Mouse (Mus musculus) hindbrain, embryonic 10.5 days (tissue): ENCODE measurements around the gene Tpd52l2. TPM values are rescaled to one million over a fixed set of nuclear protein-coding genes. Genes with fewer than 3 reads are reported as not detected.
A peak's percentile ranks its signal among the peaks of the same experiment; 100 is the strongest.
"Not testable (repeated sequence)": the region's sequence is repeated elsewhere in the genome, so short reads cannot be mapped to it uniquely, and the experiment has no call there.

Experiments used
- DNase-seq: peaks from one replicate; pipeline ENCODE4 v3.0.0-alpha.2; 2017; ENCODE audit warnings: low spot score
- H3K27ac ChIP-seq: fragments of 300-500 bp; sonication (generic); 2 replicates; pipeline ENCODE4 v1.5.1; 2016; ENCODE audit warnings: mild to moderate bottlenecking, moderate library complexity
- H3K27me3 ChIP-seq: fragments of 300-500 bp; sonication (generic); 2 replicates; pipeline ENCODE4 v1.6.1; 2016; ENCODE audit warnings: mild to moderate bottlenecking; ENCODE audit not compliant: poor library complexity, insufficient read depth, severe bottlenecking
- H3K36me3 ChIP-seq: fragments of 300-500 bp; sonication (generic); 2 replicates; pipeline ENCODE4 v1.6.1; 2016; ENCODE audit warnings: mild to moderate bottlenecking, moderate library complexity
- H3K4me1 ChIP-seq: fragments of 300-500 bp; sonication (generic); replicated peaks from 2 replicates; pipeline ENCODE4 v1.6.1; 2016; ENCODE audit warnings: mild to moderate bottlenecking
- H3K4me3 ChIP-seq: fragments of 300-500 bp; sonication (generic); 2 replicates; pipeline ENCODE4 v1.5.1; 2016; ENCODE audit warnings: mild to moderate bottlenecking, moderate library complexity
- H3K9me3 ChIP-seq: fragments of 300-500 bp; sonication (generic); 2 replicates; pipeline ENCODE4 v1.6.1; 2016; ENCODE audit warnings: mild to moderate bottlenecking, moderate library complexity
- WGBS: fragments of 180-500 bp; shearing (Covaris S2); methylation state at CpG from one replicate; pipeline ENCODE4 v1.1.7; 2016; 5-methylcytosine and 5-hydroxymethylcytosine counted together
- polyA plus RNA-seq: library from polyadenylated mRNA; unstranded; fragments of >200 nt; fragmentation: Nextera tagmentation; extraction: Ambion mirVana; gene quantifications from 2 replicates; pipeline ENCODE4 v1.2.1, GENCODE M21; 2016

The Tpd52l2 gene
- polyA plus RNA-seq, 1 experiment from 2014 or later: 161 TPM

DNA sequence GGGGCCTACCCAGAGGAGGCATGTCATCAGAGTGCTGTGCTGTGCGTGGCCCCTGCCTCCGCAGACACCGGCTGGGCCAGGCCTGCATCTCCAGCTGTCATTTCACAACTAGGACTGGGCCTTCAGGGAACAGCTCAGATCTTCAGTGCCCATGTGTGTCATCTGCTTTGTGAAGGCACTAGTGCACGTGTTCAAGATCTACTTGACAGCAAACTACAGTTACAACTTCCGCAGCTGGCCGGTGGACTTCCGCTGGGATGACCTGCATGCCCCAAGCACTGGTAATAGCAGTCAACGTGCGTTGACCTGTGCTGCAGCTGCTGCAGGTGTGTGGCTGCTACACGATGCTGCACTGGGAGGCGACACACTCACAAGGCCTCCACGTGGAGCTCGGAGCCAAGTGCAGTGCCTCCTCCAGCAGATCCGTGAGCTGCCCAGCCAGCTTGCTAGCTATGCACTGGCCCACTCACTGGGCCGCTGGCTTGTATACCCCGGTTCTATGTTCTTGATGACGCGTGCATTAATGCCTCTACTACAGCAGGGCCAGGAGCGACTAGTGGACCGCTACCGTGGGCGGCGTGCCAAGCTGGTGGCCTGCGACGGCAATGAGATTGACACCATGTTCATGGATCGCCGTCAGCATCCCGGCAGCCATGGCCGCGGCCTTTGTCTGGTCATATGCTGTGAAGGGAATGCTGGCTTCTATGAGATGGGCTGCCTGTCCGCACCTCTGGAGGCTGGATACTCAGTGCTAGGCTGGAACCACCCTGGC, 3.6 kb upstream of the Tpd52l2 start, which contains the start of gene Abhd16b:
TSS of gene Abhd16b (plus strand) at position 51 of the 772 bp plus-strand sequence.
- no peak for DNase-seq
- 85% methylated on average over 31 of the region's 31 CpGs for WGBS
- H3K27me3 ChIP-seq: no peaks in the 10 kb centered on the region
- peaks cover 17% of the 10 kb centered on the region for H3K4me1 ChIP-seq
- no peak within 1 kb of the TSS for H3K27ac ChIP-seq
- no peak within 1 kb of the TSS for H3K4me3 ChIP-seq
- no peaks in the 10 kb centered on the region for H3K9me3 ChIP-seq
- H3K36me3 ChIP-seq: no peaks in the 10 kb centered on the region

DNA sequence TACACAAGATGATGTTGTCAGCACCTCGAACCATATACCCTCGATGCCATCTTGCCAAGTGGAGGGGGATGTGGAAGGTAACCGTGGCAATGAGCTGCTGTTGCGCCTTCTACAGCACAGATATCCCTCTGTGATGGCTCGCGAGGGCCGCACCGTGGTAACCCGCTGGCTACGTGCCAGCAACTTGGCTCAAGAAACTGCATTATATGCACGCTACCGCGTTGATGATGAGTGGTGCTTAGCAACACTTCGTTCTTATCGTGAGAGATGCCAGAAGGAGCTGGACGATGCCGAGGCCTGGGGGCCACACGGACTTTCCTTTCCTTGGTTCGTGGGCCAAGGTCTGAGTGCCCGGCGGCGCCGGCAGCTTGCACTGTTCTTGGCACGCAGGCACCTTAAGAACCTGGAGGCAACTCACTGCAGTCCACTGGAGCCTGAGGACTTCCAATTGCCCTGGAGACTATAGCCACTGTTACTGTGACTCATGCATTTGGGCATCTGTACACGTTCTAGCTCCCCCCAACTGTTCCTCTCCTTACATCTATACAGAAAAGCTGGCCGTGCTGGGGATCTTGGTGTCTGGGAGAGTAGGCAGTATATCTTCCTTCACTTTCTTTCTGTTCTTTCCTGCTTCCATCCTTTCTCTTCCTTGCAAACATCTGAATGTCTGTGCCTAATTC, 2.5 kb upstream of the Tpd52l2 start:
- H3K36me3 ChIP-seq: peaks cover 4% of the 10 kb centered on the region
- H3K4me3 ChIP-seq: no peak overlapping the region
- H3K27me3 ChIP-seq: no peaks in the 10 kb centered on the region
- peaks cover 19% of the 10 kb centered on the region for H3K4me1 ChIP-seq
- no peak for DNase-seq
- H3K9me3 ChIP-seq: no peaks in the 10 kb centered on the region
- 85% methylated on average over 26 of the region's 26 CpGs for WGBS
- no peak overlapping the region for H3K27ac ChIP-seq

- H3K9me3 ChIP-seq, H3K4me3 ChIP-seq, DNase-seq, H3K27ac ChIP-seq, H3K27me3 ChIP-seq: not testable (repeated sequence)
- Histone ChIP-seq H3K36me3 (peaks cover 18% of the 10 kb centered on the region), H3K4me1 (peaks cover 19% of the 10 kb centered on the region)
- WGBS: 64% methylated on average over 8 of the region's 8 CpGs
Measured at GRCm38 (mm10) chr2:181495845-181496244, 1.1 kb upstream of the Tpd52l2 start.

DNA sequence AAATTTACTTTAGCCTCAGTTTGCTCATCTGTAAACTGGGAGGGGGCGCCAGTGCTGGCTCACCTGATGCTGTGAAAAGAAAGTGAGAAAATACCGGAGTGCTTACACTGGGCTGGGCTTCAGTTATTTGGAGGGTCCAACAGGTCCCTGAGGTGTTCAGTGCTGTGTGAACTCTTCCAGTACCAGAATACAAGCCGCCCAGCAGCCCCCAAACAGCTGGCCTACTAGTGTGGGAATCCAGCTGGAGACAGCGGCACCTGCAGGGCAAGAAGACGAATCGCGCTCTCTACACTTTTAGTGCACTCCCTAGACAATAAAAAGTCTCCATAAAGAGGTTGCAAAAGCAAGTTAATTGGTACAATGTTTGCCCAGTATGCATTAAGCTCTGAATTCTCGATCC, 661 bp upstream of the Tpd52l2 start:
- peak overlapping the region; percentile 93 for H3K27ac ChIP-seq
- DNase-seq: peak; percentile 57
- peaks cover 19% of the 10 kb centered on the region for H3K4me1 ChIP-seq
- H3K27me3 ChIP-seq: no peaks in the 10 kb centered on the region
- WGBS: 17% methylated on average over 8 of the region's 8 CpGs
- H3K4me3 ChIP-seq: peak overlapping the region; percentile 96
- H3K36me3 ChIP-seq: peaks cover 22% of the 10 kb centered on the region
- no peaks in the 10 kb centered on the region for H3K9me3 ChIP-seq

DNA sequence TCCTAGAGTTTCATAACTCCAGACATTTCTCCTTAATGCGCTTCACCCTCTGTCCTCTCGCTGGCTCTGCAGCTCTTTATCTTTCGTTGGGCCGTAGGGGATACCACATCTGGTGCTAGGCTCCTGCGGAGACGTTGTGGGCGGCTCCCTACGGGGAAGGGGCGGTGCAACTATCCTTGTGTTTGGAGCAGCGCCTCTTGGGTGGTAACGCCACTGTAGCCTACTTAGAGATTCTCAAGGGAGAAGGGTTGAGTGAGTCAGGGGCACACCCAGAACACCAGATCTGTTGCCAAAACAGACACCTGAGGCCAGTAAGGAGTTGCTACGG, 570 bp downstream of the Tpd52l2 start:
- Histone ChIP-seq H3K9me3 (no peaks in the 10 kb centered on the region), H3K36me3 (peaks cover 35% of the 10 kb centered on the region), H3K4me3 (peak overlapping the region; percentile 96), H3K27ac (peak overlapping the region; percentile 93), H3K4me1 (peaks cover 19% of the 10 kb centered on the region), H3K27me3 (no peaks in the 10 kb centered on the region)
- under 1% methylated on average over 12 of the region's 12 CpGs for WGBS
- DNase-seq: no peak

DNA sequence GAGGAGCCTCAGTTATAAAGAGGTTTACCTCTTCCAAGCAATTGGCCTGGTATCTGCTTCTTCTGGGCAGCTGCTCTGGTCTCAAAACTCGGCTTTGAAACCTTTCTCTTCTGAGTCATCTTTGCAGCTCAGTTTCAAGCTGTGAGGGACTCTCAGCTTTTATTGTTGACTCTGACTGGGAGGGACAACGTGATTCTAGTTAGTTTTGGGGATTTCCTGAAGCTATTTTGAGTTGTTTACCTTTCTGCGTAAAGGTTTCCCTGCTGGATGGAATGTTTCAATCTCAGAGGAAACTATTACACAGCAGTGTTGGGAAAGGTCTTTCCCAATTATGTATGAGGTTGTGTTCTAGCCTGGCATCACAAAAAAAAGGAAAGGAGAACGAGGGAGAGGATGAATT, 1.7 kb downstream of the Tpd52l2 start:
- Histone ChIP-seq H3K4me3 (peak overlapping the region; percentile 96; the same call in 1 of the 2 replicates), H3K27ac (no peak overlapping the region), H3K27me3 (no peaks in the 10 kb centered on the region), H3K9me3 (no peaks in the 10 kb centered on the region), H3K36me3 (peaks cover 46% of the 10 kb centered on the region), H3K4me1 (peaks cover 19% of the 10 kb centered on the region)
- no peak for DNase-seq
- 81% methylated on average over 4 of the region's 4 CpGs for whole genome bisulfite sequencing

GRCm38 (mm10) chr2:181509191-181509590, 12.2 kb downstream of the Tpd52l2 start:
- WGBS: 95% methylated on average over 2 of the region's 2 CpGs
- H3K36me3 ChIP-seq: peaks cover 100% of the 10 kb centered on the region
- H3K27ac ChIP-seq: no peak overlapping the region
- H3K27me3 ChIP-seq: no peaks in the 10 kb centered on the region
- H3K4me1 ChIP-seq: no peaks in the 10 kb centered on the region
- no peaks in the 10 kb centered on the region for H3K9me3 ChIP-seq
- H3K4me3 ChIP-seq: no peak overlapping the region
- no peak for DNase-seq

DNA sequence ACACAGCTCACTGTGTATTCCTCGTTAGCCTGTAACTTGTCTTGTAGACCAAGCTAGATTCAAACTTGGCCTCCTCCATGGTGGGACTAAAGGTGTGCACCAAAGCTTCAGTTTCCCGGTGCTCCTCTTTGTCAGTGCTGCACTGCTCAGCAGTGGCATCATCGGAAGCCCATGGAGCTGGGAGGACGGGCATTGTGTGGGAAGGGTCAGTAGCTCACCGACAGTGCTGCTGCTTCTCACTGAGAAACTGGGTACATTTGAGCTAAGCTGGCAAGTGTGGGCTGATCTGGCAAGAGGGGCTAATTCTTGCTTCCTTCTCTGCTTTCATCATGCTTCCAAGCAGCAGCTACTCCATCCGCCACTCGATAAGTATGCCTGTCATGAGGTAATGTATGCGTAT, 14.3 kb downstream of the Tpd52l2 start:
- no peaks in the 10 kb centered on the region for H3K27me3 ChIP-seq
- H3K36me3 ChIP-seq: peaks cover 100% of the 10 kb centered on the region
- H3K4me1 ChIP-seq: no peaks in the 10 kb centered on the region
- DNase-seq: no peak
- no peak overlapping the region for H3K4me3 ChIP-seq
- WGBS: 95% methylated on average over 8 of the region's 8 CpGs
- H3K27ac ChIP-seq: no peak overlapping the region
- no peaks in the 10 kb centered on the region for H3K9me3 ChIP-seq

DNA sequence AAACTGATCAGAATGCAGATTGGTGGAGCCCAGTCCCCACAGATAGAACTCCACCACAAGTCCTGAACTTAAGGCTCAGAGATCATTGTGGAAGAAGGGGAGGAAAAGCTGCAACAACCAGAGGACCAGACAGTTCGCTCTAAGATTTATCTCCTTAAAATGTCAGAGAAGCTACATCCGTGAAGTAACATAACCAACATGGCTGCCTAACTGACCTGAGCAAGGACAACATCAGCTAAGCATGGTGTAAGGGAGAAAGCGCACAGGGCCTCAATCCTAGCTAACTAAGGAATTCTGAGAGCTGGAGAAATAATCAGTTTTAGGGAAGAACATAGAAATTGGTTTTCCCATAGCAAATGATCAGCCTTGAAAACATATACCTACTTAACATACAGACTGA, 22.3 kb downstream of the Tpd52l2 start:
- WGBS: 86% methylated on average over 3 of the region's 3 CpGs
- H3K36me3 ChIP-seq: peaks cover 54% of the 10 kb centered on the region
- peak overlapping the region; percentile 98 for H3K27ac ChIP-seq
- peaks cover 23% of the 10 kb centered on the region for H3K4me1 ChIP-seq
- DNase-seq: no peak
- H3K4me3 ChIP-seq: peak overlapping the region; percentile 76
- no peaks in the 10 kb centered on the region for H3K9me3 ChIP-seq
- no peaks in the 10 kb centered on the region for H3K27me3 ChIP-seq

GRCm38 (mm10) chr2:181520118-181520935, 23.4 kb downstream of the Tpd52l2 start, which contains the start of gene Dnajc5:
Gene Dnajc5 (plus strand): TSS chr2:181520485.
- WGBS: under 1% methylated on average over 74 of the region's 74 CpGs
- Histone ChIP-seq H3K27me3 (no peaks in the 10 kb centered on the region), H3K4me3 (peak within 1 kb of the TSS; percentile 76), H3K4me1 (peaks cover 23% of the 10 kb centered on the region), H3K36me3 (peaks cover 43% of the 10 kb centered on the region), H3K9me3 (no peaks in the 10 kb centered on the region), H3K27ac (peak within 1 kb of the TSS; percentile 98)
- DNase-seq: peak; percentile 97

- no peaks in the 10 kb centered on the region for H3K9me3 ChIP-seq
- peaks cover 23% of the 10 kb centered on the region for H3K4me1 ChIP-seq
- H3K27ac ChIP-seq: peak overlapping the region; percentile 98
- peaks cover 42% of the 10 kb centered on the region for H3K36me3 ChIP-seq
- no peak for DNase-seq
- H3K4me3 ChIP-seq: peak overlapping the region; percentile 76
- WGBS: under 1% methylated on average over 17 of the region's 17 CpGs
- no peaks in the 10 kb centered on the region for H3K27me3 ChIP-seq
Measured at GRCm38 (mm10) chr2:181520936-181521227, 23.9 kb downstream of the Tpd52l2 start.

GRCm38 (mm10) chr2:181521491-181521890, 24.5 kb downstream of the Tpd52l2 start:
- H3K36me3 ChIP-seq: peaks cover 41% of the 10 kb centered on the region
- WGBS: 68% methylated on average over 10 of the region's 10 CpGs
- no peaks in the 10 kb centered on the region for H3K27me3 ChIP-seq
- DNase-seq: no peak
- peak overlapping the region; percentile 76 for H3K4me3 ChIP-seq
- H3K9me3 ChIP-seq: no peaks in the 10 kb centered on the region
- 0 out of 2 replicates have a peak overlapping the region, but pooled peaks have one; percentile 62 for H3K27ac ChIP-seq
- H3K4me1 ChIP-seq: peaks cover 23% of the 10 kb centered on the region

DNA sequence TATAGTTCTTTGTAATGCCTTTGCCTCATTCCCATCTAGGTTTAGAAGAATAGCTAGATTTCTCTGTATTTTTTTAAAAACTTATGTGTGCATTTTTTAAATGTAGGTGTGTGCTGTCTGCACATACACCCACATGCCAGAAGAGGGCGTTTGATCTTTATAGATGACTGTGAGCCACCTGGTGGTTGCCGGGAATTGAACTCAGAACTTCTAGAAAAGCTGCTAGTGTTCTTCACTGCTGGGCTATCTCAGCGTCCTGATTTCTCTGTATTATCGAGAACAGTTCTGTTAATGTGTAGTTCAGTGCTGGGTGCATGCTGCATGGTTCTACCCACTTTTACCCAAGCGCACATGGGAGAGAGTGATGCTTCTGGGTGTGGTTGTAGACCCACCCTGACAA, 25.9 kb downstream of the Tpd52l2 start:
- 73% methylated on average over 5 of the region's 5 CpGs for WGBS
- Histone ChIP-seq H3K27ac (no peak overlapping the region), H3K4me1 (peaks cover 23% of the 10 kb centered on the region), H3K36me3 (peaks cover 41% of the 10 kb centered on the region), H3K27me3 (no peaks in the 10 kb centered on the region), H3K9me3 (no peaks in the 10 kb centered on the region), H3K4me3 (peak overlapping the region; percentile 76; the same call in 1 of the 2 replicates)
- DNase-seq: no peak
